Mouse (Mus musculus) testis, adult 2 months (tissue): ENCODE results near the gene Alg6. TPM values are rescaled to one million over a fixed set of nuclear protein-coding genes. Genes with fewer than 3 reads are reported as not detected.

ENCODE experiments used
- H3K27ac ChIP-seq: fragments of 200-500 bp; 2 replicates; pipeline ENCODE4 v1.5.1; 2012; ENCODE audit warnings: low read depth, low read length; ENCODE audit not compliant: control insufficient read depth, insufficient read depth
- H3K27me3 ChIP-seq: fragments of 200-500 bp; 2 replicates; pipeline ENCODE4 v1.6.1; 2012; ENCODE audit warnings: mild to moderate bottlenecking, low read length, moderate library complexity; ENCODE audit not compliant: control insufficient read depth, insufficient read depth
- H3K36me3 ChIP-seq: fragments of 200-500 bp; 2 replicates; pipeline ENCODE4 v1.6.1; 2012; ENCODE audit warnings: mild to moderate bottlenecking, low read length; ENCODE audit not compliant: control insufficient read depth, insufficient read depth
- H3K4me1 ChIP-seq: fragments of 200-500 bp; 2 replicates; pipeline ENCODE4 v1.6.1; 2012; ENCODE audit warnings: low read length; ENCODE audit not compliant: control insufficient read depth, insufficient read depth
- H3K4me3 ChIP-seq: fragments of 200-500 bp; 2 replicates; pipeline ENCODE4 v1.5.1; 2012; ENCODE audit warnings: low read depth, mild to moderate bottlenecking, low read length, moderate library complexity, mixed read lengths; ENCODE audit not compliant: control insufficient read depth
- CTCF ChIP-seq: fragments of 200-500 bp; IDR thresholded peaks from 2 replicates; pipeline ENCODE4 v1.5.1; 2012; ENCODE audit warnings: low read depth, mild to moderate bottlenecking, inconsistent platforms, low read length, moderate library complexity; ENCODE audit not compliant: control insufficient read depth, insufficient read depth, insufficient replicate concordance
- POLR2A ChIP-seq: fragments of 200-500 bp; IDR thresholded peaks from 2 replicates; pipeline ENCODE4 v1.6.1; 2012; ENCODE audit warnings: low read depth, mild to moderate bottlenecking, inconsistent platforms, low read length, moderate library complexity; ENCODE audit not compliant: control insufficient read depth
- polyA plus RNA-seq: library from polyadenylated mRNA; depleted of rRNA; stranded (reverse); fragments of >200 nt; gene quantifications from 2 replicates; pipeline ENCODE4 v1.2.3, GENCODE M21; 2012; rRNA removed

The Alg6 gene
- polyA plus RNA-seq, result 2.2 and 2.6 TPM in 2 replicates

GRCm38 (mm10) chr4:99714904-99715782 lies at the start of gene Alg6:
Gene Alg6 (plus strand): TSS chr4:99715664.
- TF ChIP-seq POLR2A (peak; percentile 59; the same call in 1 of the 2 replicates), CTCF (no peak)
- H3K4me1 ChIP-seq, result peaks cover 6% of the 10 kb centered on the region
- H3K27me3 ChIP-seq, result no peaks in the 10 kb centered on the region
- H3K36me3 ChIP-seq, result no peaks in the 10 kb centered on the region
- peak within 1 kb of the TSS; percentile 74 for H3K27ac ChIP-seq
- H3K4me3 ChIP-seq, result peak within 1 kb of the TSS; percentile 98

GRCm38 (mm10) chr4:99670203-99670851 lies 45.1 kb upstream of the Alg6 start:
- Histone ChIP-seq H3K36me3 (no peaks in the 10 kb centered on the region), H3K27me3 (no peaks in the 10 kb centered on the region), H3K27ac (no peak overlapping the region), H3K4me3 (no peak overlapping the region), H3K4me1 (no peaks in the 10 kb centered on the region)
- TF ChIP-seq CTCF, result no peak

GRCm38 (mm10) chr4:99675191-99675590 lies 40.3 kb upstream of the Alg6 start:
- Histone ChIP-seq H3K27ac (no peak overlapping the region), H3K27me3 (no peaks in the 10 kb centered on the region), H3K4me3 (no peak overlapping the region), H3K36me3 (no peaks in the 10 kb centered on the region), H3K4me1 (no peaks in the 10 kb centered on the region)
- TF ChIP-seq POLR2A (no peak), CTCF (no peak)

GRCm38 (mm10) chr4:99683941-99684340 lies 31.5 kb upstream of the Alg6 start:
- Histone ChIP-seq H3K27me3 (no peaks in the 10 kb centered on the region), H3K4me3 (no peak overlapping the region), H3K4me1 (no peaks in the 10 kb centered on the region), H3K36me3 (no peaks in the 10 kb centered on the region), H3K27ac (no peak overlapping the region)
- TF ChIP-seq POLR2A, result no peak
- TF ChIP-seq CTCF, result no peak

GRCm38 (mm10) chr4:99686308-99686707 lies 29.2 kb upstream of the Alg6 start:
- Histone ChIP-seq H3K27me3 (no peaks in the 10 kb centered on the region), H3K36me3 (no peaks in the 10 kb centered on the region)
- TF ChIP-seq POLR2A, result no peak
- TF ChIP-seq CTCF, result no peak

GRCm38 (mm10) chr4:99712583-99713183 lies 2.8 kb upstream of the Alg6 start:
- Histone ChIP-seq H3K27me3 (no peaks in the 10 kb centered on the region), H3K36me3 (no peaks in the 10 kb centered on the region), H3K4me1 (peaks cover 6% of the 10 kb centered on the region), H3K27ac (no peak overlapping the region), H3K4me3 (no peak overlapping the region)
- TF ChIP-seq CTCF (no peak), POLR2A (no peak)

More at GRCm38 (mm10) chr4:99686308-99686707, 29.2 kb upstream of the Alg6 start:
- H3K27ac ChIP-seq, result no peak overlapping the region
- no peak overlapping the region for H3K4me3 ChIP-seq
- no peaks in the 10 kb centered on the region for H3K4me1 ChIP-seq

- H3K4me1 ChIP-seq, result peaks cover 6% of the 10 kb centered on the region
These were observed 1.5 kb upstream of the Alg6 start for GRCm38 (mm10) chr4:99713971-99714370.

More at GRCm38 (mm10) chr4:99713971-99714370, 1.5 kb upstream of the Alg6 start:
- no peaks in the 10 kb centered on the region for H3K27me3 ChIP-seq
- H3K27ac ChIP-seq, result no peak overlapping the region
- H3K4me3 ChIP-seq, result no peak overlapping the region
- TF ChIP-seq CTCF (no peak), POLR2A (no peak)
- H3K36me3 ChIP-seq, result no peaks in the 10 kb centered on the region
